8 mouse cellular contexts compared by ENCODE assay signal in the genomic region with DNA sequence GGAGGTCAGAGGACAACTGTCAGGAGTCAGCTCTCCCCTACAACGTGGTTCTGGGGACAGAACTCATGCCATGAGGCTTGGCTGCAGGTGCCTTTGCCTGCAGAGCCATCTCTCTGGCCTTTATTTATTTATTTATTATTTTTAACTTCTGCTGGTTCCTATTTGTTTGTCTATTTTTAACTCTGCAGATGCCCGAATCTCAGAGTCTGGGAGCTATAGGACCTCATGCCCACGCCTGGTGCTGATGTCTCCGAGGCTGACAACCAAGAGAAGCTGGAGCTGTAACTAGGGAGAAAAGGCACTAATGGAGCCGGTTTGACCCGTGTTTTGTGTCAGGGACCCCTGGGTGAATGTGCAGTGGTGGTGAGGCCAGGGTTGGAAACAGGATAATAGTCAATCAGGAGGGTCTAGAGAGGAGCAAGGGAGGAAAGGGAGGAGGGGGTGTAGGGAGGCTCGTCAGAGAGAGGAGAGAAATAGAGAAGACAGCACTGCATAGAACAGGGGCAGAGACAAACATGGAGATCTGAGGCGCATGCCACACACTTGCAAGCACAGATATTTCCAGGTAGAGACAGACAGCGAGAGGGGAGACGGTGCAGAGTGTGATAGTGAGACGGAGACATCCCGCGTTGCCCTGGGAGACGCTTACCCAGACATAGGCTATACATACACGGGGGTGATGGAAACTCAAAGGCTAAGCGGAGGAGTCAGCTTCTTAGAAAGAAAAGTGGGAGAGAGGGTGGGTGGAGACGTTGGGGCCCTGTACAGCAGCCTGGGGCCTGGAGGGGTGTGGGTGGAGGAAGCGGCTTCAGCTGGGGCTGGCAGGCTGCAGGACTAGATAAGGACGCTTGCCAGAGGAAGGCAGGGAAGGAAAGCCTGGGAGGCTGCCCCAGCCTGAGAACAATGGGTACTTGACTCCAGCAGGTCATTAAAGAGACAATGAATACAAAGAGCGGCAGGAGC. TPM values are rescaled to one million over a fixed set of nuclear protein-coding genes. Genes with fewer than 3 reads are reported as not detected.
DNase-seq lines count a peak whose midpoint lies in the region; ATAC-seq lines count a peak whose summit lies in the region.

No protein-coding gene starts in this region.

- H3K36me3 ChIP-seq in forebrain, embryonic 11.5 days (ENCODE audit: control insufficient read depth, insufficient read depth, low read length): no peaks in the 10 kb centered on the region
- H3K36me3 ChIP-seq in megakaryocyte, embryonic 14.5 days (replicated peaks; ENCODE audit: low read length): no peaks in the 10 kb centered on the region

- H3K9me3 ChIP-seq in forebrain, embryonic 11.5 days (ENCODE audit: control insufficient read depth, low read length): no peaks in the 10 kb centered on the region
- no peaks in the 10 kb centered on the region for H3K9me3 ChIP-seq in megakaryocyte, embryonic 14.5 days

- 12% methylated on average over 20 of the region's 20 CpGs for WGBS in forebrain, embryonic 11.5 days

- H3K4me2 ChIP-seq in forebrain, embryonic 11.5 days (ENCODE audit: low read depth, low read length, severe bottlenecking): peak overlapping the region; percentile 31; the same call in 1 of the 2 replicates

- peak; percentile 53 to 63 for DNase-seq in layer of hippocampus, adult 18-20 months (ENCODE audit: low spot score in 2 of 2)
- DNase-seq in layer of hippocampus, adult 9-10 months (ENCODE audit: low spot score): no peak
- DNase-seq in forebrain, embryonic 11.5 days (ENCODE audit: low spot score): no peak
- peak; percentile 61 to 63 for DNase-seq in heart, postnatal 36 days
- DNase-seq in layer of hippocampus, adult 8-10 months (ENCODE audit: low spot score in 2 of 2): peak; percentile 35 to 55
- DNase-seq in spleen, postnatal 14 days (ENCODE audit: low spot score in 2 of 2): peak; percentile 35 to 54
- DNase-seq in cerebellum, adult 8-10 months: no peak

- peaks cover 19% of the 10 kb centered on the region for H3K27me3 ChIP-seq in forebrain, embryonic 11.5 days (ENCODE audit: control insufficient read depth, insufficient read depth, low read length)
- peaks cover 14% of the 10 kb centered on the region for H3K27me3 ChIP-seq in megakaryocyte, embryonic 14.5 days (replicated peaks)

- ATAC-seq in forebrain, embryonic 11.5 days (replicated peaks; ENCODE audit: low FRiP score): peak; percentile 52

- H3K9ac ChIP-seq in forebrain, embryonic 11.5 days (ENCODE audit: low read length): peak overlapping the region; percentile 27; the same call in 1 of the 2 replicates

- intact Hi-C loops in heart, postnatal 36 days (cut with DNase I): loop anchor here (2.0 kb wide), 1 partner anchor 61 kb away; the partner anchor contains the start of genes Mrrf and Rbm18

- peaks cover 12% of the 10 kb centered on the region; the same call in 1 of the 2 replicates for H3K4me1 ChIP-seq in forebrain, embryonic 11.5 days (replicated peaks; ENCODE audit: control insufficient read depth, insufficient read depth, low read length)
- H3K4me1 ChIP-seq in megakaryocyte, embryonic 14.5 days: peaks cover 90% of the 10 kb centered on the region

- H3K4me3 ChIP-seq in forebrain, embryonic 11.5 days (ENCODE audit: low read depth, low read length): no peak overlapping the region
- peak overlapping the region; percentile 92 for H3K4me3 ChIP-seq in megakaryocyte, embryonic 14.5 days (replicated peaks)

- peak overlapping the region; percentile 21; the same call in 1 of the 2 replicates for H3K27ac ChIP-seq in forebrain, embryonic 11.5 days (ENCODE audit: low read depth, low read length)

RNA-seq across cellular contexts. Expression of gene Ptgs1, which starts 32.0 kb away (rescaled TPM):
- 10 to 100 TPM; 17.9 to 18.0 TPM for total RNA-seq in layer of hippocampus, adult 18-20 months (2021)
- 2.8 and 2.9 TPM in 2 replicates for polyA plus RNA-seq in forebrain, embryonic 11.5 days (2014; fragmentation: Nextera tagmentation; extraction: Ambion mirVana)
- 10 to 100 TPM; 18.9 to 20.8 TPM for total RNA-seq in heart, postnatal 36 days (2021)
- 10 to 100 TPM; 15.0 to 33.0 (median 25.0) TPM for total RNA-seq in layer of hippocampus, adult 8-10 months (2022)
- 118 and 153 TPM in 2 replicates for polyA plus RNA-seq in megakaryocyte, embryonic 14.5 days (2012; ENCODE audit: insufficient read depth, low replicate concordance)

Comparison
In these comparisons a context has a peak if more than half of its experiments do, and no peak if none do; other contexts are left out.
1. DNase-seq: peak in layer of hippocampus, adult 18-20 months (2 of 2), heart, postnatal 36 days (2 of 2), layer of hippocampus, adult 8-10 months (2 of 2) and spleen, postnatal 14 days (2 of 2); none in layer of hippocampus, adult 9-10 months (single experiment), forebrain, embryonic 11.5 days (single experiment) and cerebellum, adult 8-10 months (single experiment).